Mouse (Mus musculus) neural tube, embryonic 10.5 days (tissue): ENCODE measurements around the gene Tdrd1.
"Not testable (repeated sequence)": the region's sequence is repeated elsewhere in the genome, so short reads cannot be mapped to it uniquely, and the experiment has no call there.

Experiments
- DNase-seq: peaks from one replicate; pipeline ENCODE4 v3.0.0-alpha.2; 2017; ENCODE audit warnings: low spot score; ENCODE audit errors: extremely low spot score

Tdrd1 gene

GRCm38 (mm10) chr19:56826047-56826631 lies at the start of gene Tdrd1:
TSS of gene Tdrd1 (plus strand) at chr19:56826209.
- peak; percentile 21 for DNase-seq

- peak; percentile 39 for DNase-seq
Measured at GRCm38 (mm10) chr19:56776719-56777382, 49.2 kb upstream of the Tdrd1 start.

- not testable (repeated sequence) for DNase-seq
Measured at GRCm38 (mm10) chr19:56778532-56778931, 47.5 kb upstream of the Tdrd1 start.

- DNase-seq = no peak
Measured at GRCm38 (mm10) chr19:56787911-56788310, 38.1 kb upstream of the Tdrd1 start.

- DNase-seq = no peak
Measured at GRCm38 (mm10) chr19:56788952-56789351, 37.1 kb upstream of the Tdrd1 start.

GRCm38 (mm10) chr19:56797376-56797775 lies 28.6 kb upstream of the Tdrd1 start:
- no peak for DNase-seq

- DNase-seq = no peak
Measured at GRCm38 (mm10) chr19:56800226-56800625, 25.8 kb upstream of the Tdrd1 start.

- DNase-seq = no peak
Measured at GRCm38 (mm10) chr19:56800930-56801655, 24.9 kb upstream of the Tdrd1 start.

GRCm38 (mm10) chr19:56801656-56802351 lies 24.2 kb upstream of the Tdrd1 start:
- DNase-seq = no peak

- no peak for DNase-seq
Measured at GRCm38 (mm10) chr19:56802352-56802746, 23.7 kb upstream of the Tdrd1 start.

GRCm38 (mm10) chr19:56805366-56805765 lies 20.6 kb upstream of the Tdrd1 start:
- DNase-seq = no peak

GRCm38 (mm10) chr19:56807122-56807521 lies 18.9 kb upstream of the Tdrd1 start:
- no peak for DNase-seq

- no peak for DNase-seq
Measured at GRCm38 (mm10) chr19:56808771-56809170, 17.2 kb upstream of the Tdrd1 start.

- DNase-seq = no peak
Measured at GRCm38 (mm10) chr19:56810641-56811146, 15.3 kb upstream of the Tdrd1 start.

GRCm38 (mm10) chr19:56811590-56811989 lies 14.4 kb upstream of the Tdrd1 start:
- DNase-seq = peak; percentile 31

- no peak for DNase-seq
Measured at GRCm38 (mm10) chr19:56813360-56813759, 12.6 kb upstream of the Tdrd1 start.

- no peak for DNase-seq
Measured at GRCm38 (mm10) chr19:56817851-56818526, 8.0 kb upstream of the Tdrd1 start.

GRCm38 (mm10) chr19:56821040-56821797 lies 4.8 kb upstream of the Tdrd1 start:
- no peak for DNase-seq

- DNase-seq = peak; percentile 97
Measured at GRCm38 (mm10) chr19:56821798-56822447, 4.1 kb upstream of the Tdrd1 start, which contains the start of gene Ccdc186. TSS of gene Ccdc186 (minus strand) at chr19:56822190.

GRCm38 (mm10) chr19:56822448-56822836 lies 3.6 kb upstream of the Tdrd1 start:
- no peak for DNase-seq
